Mouse (Mus musculus): Measurements from ENCODE around the gene Nkx2-9. TPM values are rescaled to one million over a fixed set of nuclear protein-coding genes. Genes with fewer than 3 reads are reported as not detected.

Nkx2-9 gene
- polyA plus RNA-seq (2012; fragmentation: generic; extraction: Trizol), result not detected

GRCm38 (mm10) chr12:56612761-56613437, at the start of gene Nkx2-9:
Nkx2-9 (minus strand) TSS chr12:56613284.

Other genes starting within 250 kb of the Nkx2-9 start
- gene Nkx2-1, start 76.4 kb downstream of the Nkx2-9 start, polyA plus RNA-seq (2012; fragmentation: generic; extraction: Trizol), result not detected
- 1 to 10 TPM in 1 of 2 experiments, under 1 TPM in 1; 0.63 to 2.7 TPM for gene Pax9, start 78.5 kb upstream of the Nkx2-9 start, polyA plus RNA-seq (2012; fragmentation: generic; extraction: Trizol)